Mouse (Mus musculus) ES-E14 (cell line): Measurements from ENCODE around the gene Esyt1.

Experiments used
- HCFC1 ChIP-seq: IDR thresholded peaks from 2 replicates; pipeline ENCODE4 v1.6.1; 2012; ENCODE audit warnings: low read length, inconsistent platforms, borderline replicate concordance; ENCODE audit not compliant: insufficient read depth
- MAFK ChIP-seq: IDR thresholded peaks from 2 replicates; pipeline ENCODE4 v1.6.1; 2014; ENCODE audit warnings: mild to moderate bottlenecking, low read depth, low read length, inconsistent platforms; ENCODE audit not compliant: insufficient read depth
- ZC3H11A ChIP-seq: IDR thresholded peaks from 2 replicates; pipeline ENCODE4 v1.6.1; 2012; ENCODE audit warnings: low read depth, mild to moderate bottlenecking, inconsistent platforms, low read length, borderline replicate concordance

- TF ChIP-seq ZC3H11A (no peak), MAFK (no peak), HCFC1 (no peak)
Observed at GRCm38 (mm10) chr10:128474366-128474765, 51.3 kb downstream of the Esyt1 start.
